Mouse (Mus musculus) embryo, embryonic 11.5 days (tissue): ENCODE results near the gene Nlrp2.

ENCODE experiments used
- DNase-seq: peaks from one replicate; pipeline ENCODE4 v3.0.0-alpha.2; 2012; ENCODE audit warnings: low read depth, low spot score

Nlrp2 gene

DNA sequence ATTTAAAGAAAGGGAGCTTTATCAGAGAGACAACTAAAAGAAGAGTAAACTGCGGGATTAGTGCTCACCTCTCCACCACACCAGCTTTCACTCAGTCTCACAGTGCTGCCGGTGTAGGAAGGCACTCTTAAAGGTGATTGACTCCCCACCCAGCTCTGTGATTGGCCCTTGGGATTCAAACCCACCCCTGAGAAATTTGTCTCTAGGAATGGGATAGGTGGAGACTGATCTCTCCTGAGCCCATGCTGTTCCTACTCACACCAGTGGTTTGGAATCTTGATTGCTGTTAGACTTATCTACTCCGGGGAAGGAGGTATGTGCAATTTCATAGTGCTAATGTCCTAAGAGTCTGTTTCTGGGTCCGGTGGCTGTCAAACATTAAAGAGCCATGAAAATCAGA, at the start of gene Nlrp2:
Gene Nlrp2 (minus strand): TSS at position 101 of the 400 bp plus-strand sequence.
- DNase-seq = no peak

DNA sequence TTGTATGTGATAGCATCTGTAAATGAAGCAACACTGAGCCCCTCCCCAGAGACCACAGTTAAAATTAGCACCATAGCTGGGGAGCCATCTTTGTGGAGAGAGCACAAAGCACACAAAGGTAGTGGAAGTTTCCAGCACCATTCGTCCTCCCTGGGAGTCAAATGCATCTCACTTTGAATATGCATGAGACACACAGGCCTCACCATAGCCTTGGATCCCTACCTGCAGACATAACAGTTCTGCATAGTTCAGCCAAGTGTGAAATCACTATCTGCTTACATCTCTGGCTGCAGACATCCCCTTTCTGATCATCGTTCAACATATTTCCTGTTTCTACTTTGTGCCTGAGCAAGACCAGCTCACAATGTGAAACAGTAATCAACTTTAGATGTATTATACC, 15.9 kb upstream of the Nlrp2 start:
- DNase-seq = no peak

DNA sequence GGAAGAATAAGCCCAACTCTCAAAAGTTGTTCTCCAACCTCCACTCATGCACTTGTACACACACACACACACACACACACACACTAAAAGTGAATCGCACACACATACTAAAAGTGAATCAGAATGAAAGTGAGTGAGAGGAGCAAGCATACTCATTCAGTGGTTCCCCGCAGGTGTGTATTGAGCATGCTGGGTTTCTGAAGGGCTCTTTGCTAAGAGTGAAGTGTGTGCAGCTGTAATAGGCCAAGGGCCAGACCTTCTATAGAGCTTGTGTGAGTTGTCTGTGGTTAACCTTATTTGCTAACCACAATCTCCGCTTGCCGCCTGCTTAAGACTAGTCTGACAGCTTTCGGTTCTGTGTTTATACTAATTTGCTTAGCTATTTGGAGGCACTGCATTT, 12.8 kb upstream of the Nlrp2 start:
- DNase-seq = no peak

DNA sequence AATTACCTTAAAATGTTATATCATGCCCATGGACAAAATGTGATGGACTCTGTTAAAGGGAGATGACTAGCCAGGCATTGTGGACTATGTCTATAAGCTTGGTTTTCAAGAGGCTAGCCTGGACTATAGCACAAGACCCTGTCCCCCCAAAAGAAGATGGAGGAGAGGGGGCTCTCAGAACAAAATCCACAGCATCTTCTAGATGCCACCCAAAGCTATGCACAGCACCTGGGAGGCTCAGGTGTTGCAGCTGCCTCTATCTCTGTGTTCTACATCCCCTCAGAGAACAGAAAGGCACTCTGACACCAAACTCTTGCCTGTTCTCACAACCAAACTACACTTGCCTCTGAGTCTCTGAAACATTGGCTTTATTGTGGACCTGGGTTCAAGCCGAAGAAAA, 598 bp downstream of the Nlrp2 start, which contains the start of gene Gm5065:
Gene Gm5065 (plus strand): TSS at position 301 of the 400 bp plus-strand sequence.
- DNase-seq = no peak

DNA sequence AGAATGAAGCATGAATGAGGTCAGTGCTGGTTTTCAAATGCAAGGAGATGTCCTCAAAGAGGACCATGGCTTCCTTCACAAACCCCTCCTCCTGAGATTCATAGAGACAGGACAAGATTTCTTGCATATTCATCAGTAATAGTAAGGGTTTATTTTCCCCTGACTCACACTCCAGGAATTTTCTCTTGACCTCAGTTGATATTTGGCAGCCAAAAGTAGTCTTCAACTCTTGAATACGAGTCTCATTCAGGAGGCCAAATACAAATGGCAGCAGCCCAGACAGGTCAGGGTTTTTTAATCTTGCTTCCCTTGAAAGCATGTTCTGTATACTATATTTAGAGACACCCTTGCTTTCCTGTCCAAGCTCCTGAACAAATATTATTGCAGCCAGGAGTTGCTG, 23.3 kb downstream of the Nlrp2 start:
- no peak for DNase-seq

DNA sequence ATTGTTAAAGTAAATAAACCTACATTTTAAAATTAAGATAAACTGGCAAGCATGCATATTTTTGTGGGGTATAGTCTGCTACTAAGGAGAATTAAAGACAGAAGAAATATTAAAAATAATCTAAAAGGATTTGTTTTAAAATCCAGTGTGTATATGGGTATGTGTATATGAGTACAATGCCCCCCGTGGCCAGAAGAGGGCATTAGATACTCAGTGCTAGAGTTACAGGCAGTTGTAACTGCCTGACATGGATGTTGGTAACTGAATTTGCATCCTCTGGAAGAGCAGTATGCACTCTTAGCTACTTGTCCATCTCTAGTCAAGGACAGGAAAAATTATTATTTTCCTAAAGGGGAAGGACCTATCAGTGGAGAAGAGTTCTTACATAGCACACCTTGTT, 62.6 kb downstream of the Nlrp2 start:
- no peak for DNase-seq

DNA sequence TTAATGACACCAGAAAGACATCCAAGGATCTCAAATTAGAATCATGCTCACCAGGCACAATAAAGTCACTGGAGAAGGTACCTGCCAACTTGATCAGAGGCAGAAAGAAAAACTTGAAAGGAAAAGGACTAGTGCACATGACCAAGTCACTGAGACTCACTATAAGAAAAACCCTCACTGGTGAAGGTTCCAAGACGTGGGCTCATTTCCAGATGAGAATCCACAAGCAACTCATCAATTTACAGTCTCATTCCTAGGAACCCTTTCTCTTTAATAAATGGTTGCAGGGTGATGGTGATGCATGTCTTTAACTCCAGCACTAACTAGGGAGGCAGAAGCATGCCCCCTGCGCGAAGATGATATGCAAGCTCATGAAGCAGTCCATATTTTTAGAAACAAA, 87.8 kb downstream of the Nlrp2 start:
- DNase-seq = no peak
